Mouse (Mus musculus): ENCODE results near the gene Gucy2e. TPM values are rescaled to one million over a fixed set of nuclear protein-coding genes. Genes with fewer than 3 reads are reported as not detected.

Gene Gucy2e
- polyA plus RNA-seq (2017; shearing (Covaris generic)): under 1 TPM; 0.24 to 0.48 TPM

DNA sequence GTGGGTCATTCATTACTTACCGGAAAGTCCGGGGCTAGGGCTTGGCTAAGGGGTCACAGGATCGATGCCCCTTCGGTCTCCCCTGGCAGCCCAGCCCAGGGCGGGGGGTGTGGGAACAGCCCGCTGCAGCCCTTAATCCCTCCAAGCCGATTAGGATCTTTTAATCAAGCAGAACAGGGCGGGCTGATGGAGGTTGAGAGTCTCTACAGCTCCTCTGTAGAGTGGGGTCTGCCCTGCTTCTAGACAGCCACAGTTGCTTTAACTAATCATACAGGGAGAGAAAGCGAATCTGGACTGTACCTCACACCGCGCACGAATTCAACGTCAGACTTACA is at the start of gene Gucy2e:
Gene Gucy2e, minus strand, starts transcription at position 111 of the 335 bp plus-strand sequence.
- no peak for ATAC-seq

DNA sequence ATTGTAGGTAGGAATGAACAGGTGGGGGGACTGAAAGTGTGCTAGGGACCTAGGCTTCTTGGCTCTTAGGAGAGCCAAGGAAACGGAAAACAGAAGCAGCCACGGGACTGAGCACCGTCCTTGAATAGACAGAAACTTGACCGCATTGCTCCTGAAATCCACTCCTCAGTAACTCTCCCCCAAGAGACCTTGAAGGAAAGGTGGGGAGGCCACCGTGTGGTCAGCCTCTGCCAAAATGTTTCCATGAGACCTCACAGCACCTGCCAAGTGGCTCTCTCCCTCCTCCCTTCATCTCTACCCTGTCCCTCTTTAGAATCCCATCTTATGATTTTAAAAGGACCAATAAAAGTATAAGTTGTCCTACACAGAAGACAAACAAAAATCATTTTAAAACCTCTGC is 40.4 kb upstream of the Gucy2e start:
- no peak for ATAC-seq

DNA sequence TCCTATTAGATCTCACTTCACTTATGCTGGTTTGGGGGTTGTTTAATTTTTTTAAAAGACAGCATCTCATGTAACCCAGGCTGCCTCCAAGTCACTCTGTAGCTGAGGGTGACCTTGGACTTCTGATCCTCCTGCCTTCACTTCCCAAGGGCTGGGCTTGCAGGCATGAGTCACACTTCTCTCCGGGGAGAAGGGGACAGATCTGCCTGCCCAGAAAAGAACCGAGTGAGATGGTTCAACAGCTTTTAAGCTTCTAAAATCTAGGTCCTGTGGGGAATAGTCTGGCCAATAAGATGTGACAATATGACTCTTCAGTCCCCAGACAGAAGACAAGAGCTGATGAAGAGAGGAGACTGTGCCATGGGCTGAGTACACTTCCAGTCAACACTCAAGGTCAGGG is 39.2 kb upstream of the Gucy2e start:
- ATAC-seq: no peak

DNA sequence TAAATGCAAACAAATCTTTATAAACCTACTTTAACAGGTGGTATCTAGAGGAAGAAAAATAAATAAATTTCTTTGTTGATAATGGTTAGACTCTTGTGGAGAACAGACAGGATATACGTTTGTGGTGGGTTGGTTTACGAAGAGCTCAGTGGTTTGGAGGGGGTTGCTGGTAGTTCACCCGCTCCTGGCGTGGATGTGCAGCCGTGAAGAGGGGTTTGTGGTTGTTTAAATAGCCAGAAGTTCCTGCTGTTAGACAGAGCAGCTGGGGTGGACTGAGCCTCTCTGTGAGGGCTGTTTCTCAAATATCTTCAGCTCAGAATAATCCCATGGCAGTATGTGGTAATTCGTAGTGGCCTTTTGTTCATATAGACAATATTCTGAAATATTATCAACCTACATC is 38.8 kb upstream of the Gucy2e start:
- no peak for ATAC-seq

DNA sequence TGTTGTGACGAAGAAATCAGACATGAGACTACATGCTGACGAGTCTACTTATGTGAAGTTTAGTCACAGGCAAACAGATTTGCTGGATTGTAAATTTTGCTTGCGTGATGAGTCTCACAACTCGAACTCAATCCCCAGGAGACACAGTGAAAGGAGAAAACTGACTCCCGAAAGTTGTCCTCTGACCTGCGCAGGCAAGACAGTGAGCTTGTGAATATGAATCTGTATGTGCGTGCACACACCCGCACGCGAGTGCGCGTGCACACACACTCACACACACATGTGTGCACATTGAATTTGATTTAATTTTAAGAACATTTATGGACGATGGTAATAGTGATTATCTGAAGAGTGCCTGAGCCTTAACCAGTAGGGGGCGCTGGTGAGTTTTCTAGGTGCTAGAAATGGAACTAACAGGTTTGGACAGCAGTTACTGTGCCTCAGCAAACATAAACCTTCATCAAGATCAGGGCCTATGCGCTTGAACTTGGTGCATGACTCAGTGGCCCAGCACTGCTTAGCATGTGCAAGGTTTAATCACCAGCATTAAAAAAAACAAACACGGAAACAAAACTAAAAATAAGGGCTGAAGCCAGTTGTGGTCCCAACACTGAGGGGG is 35.4 kb upstream of the Gucy2e start:
- ATAC-seq: no peak

DNA sequence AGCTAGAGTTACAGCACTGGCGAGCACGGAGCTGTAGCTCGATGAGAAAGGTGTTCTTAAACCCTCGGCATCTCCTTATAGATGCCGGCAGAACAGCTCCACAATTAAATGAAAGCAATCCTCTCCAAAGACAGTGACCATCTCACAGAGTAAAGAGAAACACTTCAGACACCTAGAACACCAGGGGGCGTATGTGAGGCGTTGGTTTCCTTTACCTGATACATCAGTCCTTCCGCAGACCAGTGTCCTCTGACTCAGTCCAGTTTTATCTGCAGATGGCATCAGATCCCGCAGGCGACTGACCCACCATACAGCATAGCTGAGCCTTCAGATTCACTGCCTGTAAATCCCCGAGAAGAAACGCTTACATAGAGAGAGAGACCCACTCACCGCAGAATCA is 32.7 kb upstream of the Gucy2e start:
- ATAC-seq: no peak

DNA sequence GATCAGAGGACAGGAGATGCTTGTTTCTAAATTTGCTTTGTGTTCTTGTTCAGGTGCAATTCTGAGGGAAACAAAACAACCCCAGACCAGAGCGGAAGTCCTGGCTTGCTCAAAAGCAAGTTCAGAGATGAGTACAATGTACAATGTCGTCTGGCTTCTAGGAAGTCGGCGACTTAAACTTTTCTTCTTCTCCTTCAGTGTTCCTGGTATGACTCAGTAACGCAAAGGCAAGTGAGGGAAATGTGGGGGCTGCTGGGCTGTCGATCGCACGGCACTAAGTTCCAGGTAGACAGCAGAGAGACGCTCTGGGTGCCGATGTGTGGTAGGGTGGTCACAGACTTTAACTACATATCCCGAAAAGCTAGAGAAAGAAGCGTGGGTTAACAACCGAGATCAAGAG is 31.3 kb upstream of the Gucy2e start:
- ATAC-seq: peak; percentile 38

DNA sequence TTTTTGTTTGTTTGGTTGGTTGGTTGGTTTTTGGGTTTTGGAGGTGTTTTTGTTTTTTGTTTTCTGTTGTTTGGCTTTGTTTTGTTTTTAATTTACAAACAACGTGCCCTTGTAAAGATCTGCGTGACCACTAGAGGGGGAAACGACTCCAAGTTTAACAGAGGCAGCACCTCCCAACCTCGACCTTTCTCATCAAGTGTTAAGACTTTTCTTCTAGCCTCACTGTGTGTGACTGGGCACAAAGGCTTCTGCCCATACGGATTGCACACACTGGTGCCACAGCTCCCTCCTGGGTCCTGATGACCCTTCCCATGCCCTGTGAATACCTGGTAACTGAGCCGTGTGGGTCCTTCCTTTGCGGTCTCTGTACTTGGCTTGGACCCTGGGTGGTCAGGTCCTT is 30.5 kb upstream of the Gucy2e start:
- ATAC-seq: peak; percentile 20

DNA sequence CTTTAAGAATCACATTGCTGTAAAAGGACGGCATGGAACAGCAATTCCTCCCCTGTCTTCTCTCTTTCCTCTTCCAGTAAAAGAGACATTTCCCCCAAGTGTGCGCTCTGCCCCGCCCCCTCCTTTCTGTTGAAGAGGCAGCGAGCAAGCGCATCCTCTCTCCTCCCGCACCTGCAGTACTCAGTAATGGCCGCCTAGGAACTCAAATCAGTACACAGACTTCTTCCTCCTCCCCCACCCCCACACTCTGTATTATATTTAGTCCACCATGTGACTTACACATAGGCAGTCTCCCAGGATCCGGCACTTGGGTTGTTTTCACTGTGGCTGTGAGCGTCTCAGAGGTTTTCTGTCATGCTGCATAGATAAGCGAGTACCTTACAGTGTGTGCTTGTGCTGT is 29.4 kb upstream of the Gucy2e start:
- ATAC-seq: peak; percentile 79

DNA sequence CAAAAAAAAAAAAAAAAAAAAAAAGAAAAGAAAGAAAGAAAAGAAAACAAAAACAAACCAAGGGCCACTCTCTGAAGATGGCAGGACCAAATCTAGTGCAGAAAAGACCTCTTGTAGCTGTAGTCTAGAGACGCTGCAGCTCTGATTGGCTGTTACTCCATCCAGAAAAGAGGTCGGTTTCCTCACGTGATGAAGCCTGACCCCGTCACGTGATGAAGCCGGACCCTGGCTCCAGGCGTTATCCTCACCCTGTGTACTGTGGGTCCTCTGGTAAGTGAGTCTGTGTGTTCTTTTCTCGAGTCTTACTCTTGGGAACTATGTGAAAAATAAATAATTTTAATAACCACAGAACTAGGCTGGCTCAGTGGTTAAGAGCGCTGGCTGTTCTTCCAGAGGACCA is 28.6 kb upstream of the Gucy2e start:
- no peak for ATAC-seq

DNA sequence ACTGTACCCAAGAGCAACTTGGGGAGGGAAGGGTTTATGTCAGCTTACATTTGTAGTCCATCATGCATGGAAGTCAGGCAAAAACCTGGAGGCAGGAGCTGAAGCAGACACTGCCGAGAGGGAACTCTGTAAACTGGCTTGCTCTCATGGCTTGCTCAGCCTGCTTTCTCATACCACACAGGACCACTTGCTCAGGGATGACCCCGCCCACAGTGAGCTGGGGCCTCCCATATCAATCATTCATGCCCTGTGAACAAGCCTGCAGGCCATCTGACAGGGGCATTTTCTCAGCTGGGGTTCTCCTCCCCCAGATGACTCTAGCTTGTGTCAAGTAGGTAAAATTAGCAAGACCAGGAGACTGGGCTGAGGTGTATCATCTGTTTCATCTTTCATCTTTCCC is 27.4 kb upstream of the Gucy2e start:
- ATAC-seq: no peak

DNA sequence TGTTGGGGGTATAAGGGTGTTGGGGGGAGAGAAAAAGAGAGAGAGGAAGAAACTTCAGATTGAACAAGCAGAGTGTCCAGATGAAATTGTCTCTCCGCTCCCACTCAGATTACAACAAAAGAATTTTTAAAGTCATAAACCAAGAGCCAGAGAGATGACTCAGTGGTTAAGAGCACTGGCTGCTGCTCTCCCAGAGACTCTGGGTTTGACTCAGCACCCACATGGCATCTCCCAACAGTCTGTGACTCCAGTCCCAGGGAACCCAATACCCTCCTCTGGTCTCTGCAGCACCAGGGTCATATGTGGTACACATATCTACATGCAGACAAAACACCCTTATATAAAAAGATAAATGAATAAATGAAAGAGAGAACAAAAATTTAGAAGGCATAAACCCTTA is 23.3 kb upstream of the Gucy2e start:
- no peak for ATAC-seq

DNA sequence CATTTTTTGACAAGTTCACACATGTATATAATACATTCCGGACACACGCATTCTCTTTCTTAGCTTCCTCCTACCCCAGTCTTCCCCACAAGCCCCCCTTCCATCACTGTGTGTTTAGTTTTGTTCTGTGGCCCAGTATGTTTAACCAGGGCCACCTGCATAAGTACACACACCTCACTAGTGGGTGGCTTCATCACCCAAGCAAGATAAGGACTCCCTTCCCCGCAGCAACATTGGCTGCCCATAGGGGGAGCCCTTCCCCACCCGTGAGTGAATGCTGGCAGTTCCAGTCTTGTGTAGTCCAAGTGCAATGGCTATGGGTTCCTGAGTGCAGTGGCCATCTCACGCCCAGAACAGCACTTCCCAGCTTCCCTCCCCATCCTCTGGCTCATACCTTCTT is 21.5 kb upstream of the Gucy2e start:
- ATAC-seq: peak; percentile 75

DNA sequence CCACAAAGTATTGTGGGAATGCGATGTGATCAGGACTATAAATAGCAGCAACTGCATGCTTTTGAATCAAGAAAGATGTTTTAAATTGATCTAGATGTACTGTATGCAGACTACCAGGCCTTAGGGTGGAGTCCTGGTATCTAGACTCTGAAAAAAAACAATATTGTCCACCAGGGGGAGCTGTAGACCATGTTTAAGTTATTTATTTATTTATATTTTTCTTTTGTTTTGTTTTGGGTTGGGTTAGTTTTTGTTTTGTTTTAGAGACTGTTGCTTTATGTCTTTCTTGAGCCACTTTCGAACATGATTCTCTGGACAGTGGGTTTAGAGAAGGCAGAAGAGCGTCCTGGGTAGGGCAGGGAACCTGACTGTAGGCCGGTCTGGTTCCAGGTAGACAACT is 21.0 kb upstream of the Gucy2e start:
- no peak for ATAC-seq

DNA sequence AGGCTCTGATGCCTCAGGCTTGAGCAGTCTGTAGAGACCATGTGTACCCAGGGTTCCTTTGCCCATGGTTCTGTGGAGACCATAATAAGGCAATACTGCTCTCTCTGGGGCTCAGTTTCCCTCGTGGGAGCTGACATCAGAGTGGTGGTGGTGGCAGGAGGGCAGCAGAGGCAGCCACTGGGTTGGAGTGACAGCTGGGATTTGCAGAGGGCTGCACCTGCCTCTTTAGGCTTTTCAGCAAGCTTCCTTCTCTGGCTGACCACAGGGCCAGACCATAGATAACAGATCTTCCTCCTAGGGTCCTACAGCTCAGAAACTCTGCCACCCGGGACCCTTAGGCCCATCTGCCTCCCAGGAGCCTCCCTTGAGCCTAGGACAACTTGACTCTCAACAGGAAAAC is 20.2 kb upstream of the Gucy2e start:
- ATAC-seq: no peak

DNA sequence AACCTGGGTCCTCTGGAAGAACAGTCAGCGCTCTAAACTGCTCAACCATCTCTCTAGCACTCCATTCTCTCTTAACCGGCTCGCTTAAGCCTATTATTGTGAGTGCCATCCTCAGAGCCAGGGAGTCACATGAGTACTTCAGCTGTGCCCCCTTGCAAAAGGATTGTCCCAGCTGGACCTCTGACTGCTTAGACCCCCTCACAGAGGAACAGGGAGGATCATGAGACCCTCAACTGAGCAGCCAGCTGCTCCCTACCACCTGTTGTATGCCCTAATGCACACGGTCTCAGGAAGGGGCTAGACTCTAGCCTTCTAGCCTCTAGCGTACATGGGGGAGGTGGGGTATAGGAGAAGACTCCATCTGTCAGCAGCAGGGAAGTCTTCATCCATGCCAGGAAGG is 18.0 kb upstream of the Gucy2e start:
- ATAC-seq: no peak

DNA sequence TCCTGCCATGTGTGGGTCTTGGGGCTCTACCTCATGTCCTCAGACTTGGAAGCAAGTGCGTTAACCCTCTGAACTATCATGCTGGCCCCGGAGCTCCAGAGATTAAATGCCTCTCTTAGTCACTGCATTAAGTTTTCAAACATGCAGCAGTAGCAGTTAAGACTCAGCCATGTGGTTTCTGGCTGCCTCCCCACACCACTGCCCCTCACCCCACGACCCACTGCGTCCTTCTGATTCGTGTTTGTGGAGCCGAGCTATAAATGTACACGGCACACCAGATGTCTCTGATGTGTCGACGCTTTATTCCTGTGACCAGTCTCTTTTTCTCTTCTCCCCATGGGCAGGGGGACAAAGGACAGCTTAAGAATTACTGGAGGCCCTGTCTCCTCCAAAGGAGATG is 16.3 kb upstream of the Gucy2e start:
- no peak for ATAC-seq

DNA sequence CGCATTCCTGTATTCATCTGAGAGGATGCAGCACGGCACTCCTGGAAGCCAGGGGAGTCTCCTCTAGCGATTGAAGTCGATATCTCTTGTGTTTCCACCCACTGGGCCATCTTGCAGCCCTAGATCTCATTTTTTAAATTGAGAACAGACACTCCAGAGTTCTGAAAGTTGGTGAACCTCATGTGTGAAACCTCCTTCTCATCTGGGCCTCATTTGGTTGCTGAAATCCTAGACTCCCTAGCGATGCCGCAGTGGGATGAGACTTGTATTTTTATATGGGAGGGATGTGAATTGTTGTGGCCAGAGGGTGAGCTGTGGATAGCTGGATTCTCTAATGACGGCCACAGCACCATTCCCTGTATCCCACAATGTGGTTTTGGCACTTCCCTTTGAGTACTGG is 15.1 kb upstream of the Gucy2e start:
- no peak for ATAC-seq

DNA sequence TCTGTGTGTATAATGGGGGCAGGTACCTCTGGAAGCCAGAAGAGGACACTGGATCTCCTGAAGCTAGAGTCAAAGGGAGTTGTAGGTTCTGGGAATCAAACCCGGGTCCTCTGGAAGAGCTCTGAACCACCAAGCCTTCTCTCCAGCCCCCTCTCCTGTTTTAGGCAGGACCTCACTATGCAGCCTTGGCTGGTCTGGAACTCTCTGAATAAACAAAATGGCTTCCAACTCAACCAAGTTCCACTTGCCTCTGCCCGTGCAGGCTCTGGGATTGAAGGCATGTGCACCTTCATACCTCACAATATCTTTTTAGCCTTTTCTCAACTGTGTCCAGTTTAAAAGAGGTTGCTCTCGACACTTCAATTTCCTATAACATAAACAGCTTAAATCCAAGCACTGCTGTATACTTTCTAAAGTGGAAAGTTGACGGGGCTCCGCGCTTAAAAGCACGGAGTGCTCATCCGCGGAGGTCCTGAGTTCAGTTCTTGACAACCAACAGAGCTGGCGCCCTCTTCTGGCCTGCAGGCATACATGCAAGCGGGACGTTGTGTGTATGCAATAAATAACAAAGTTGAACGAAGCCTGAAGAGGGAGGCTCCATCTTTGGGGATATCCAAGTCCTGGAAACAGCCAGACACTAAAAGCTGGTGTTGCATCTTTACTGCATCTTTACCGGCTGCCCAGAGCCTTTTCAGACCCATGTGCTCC is 14.5 kb upstream of the Gucy2e start:
- ATAC-seq: no peak

DNA sequence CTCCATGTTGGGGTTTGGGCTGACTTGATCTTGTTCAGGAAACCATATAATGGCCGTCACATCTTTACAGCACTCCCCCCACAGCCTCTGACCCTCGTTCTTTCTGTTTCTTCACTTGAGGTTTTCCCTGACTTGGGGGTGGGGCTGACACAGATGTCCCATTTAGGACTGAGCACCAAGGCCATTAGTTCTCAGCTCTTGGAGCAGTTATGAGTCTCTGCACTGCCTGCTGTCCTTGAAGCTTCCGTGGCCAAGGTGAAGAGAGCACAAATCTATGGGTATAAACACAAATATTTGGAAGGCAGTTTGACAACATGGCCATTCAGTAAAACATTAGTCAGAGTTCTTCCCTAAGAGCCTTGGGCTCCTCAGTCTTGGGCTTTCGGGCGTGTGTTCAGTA is 13.3 kb upstream of the Gucy2e start:
- no peak for ATAC-seq

DNA sequence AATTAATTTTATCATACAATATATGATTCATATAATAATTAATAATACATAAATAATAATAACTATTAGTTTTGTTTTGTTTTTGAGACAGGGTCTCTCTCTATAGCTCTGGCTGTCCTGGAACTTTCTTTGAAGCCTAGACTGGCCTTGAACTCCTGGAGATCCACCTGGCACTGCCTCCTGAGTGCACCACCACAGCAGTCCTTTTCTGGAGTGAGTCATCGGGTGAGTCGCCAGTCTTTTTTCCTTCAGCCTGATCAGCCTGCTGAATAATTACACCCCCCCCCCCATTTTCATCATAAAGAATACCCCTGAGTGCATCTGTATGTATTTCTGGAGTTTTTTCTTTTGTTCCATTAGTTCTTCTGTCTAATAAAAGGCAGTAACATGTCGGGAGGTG is 12.3 kb upstream of the Gucy2e start:
- no peak for ATAC-seq

DNA sequence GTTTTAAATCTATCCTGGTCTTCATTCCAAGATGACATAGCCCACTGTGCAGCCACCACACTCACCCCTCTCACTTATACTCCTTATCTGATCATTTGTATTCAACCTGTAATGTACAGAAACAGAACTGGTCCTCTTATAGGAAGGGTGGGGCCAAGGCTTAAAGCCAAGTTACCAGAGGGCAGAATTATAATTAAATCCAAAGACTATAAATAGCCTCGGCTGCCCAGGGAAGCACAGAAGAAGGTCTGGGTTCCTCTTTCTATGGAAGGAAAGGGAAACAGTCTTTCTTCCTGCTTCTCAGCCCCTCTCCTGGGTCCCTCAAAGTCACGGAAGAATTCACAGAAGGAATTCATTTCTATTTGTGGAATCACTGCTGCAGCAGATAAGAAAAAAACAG is 8.8 kb upstream of the Gucy2e start:
- no peak for ATAC-seq

DNA sequence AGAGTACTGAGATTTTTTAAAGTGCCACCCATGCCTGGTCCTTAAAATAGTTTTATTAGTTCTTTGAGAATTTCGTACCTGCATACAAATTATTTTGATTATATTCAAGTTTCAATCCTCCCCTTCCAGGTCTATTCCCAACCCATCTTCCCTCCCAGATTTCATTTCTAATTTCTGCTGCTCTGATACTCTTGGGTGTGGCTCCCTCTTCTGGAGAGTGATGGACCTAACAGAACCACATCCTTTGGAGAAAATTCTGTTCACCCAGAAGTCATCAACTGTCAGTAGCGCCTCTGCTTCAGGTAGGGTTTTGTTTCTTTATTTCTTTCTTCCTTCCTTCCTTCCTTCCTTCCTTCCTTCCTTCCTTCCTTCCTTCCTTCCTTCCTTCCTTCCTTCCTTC is 8.1 kb upstream of the Gucy2e start:
- no peak for ATAC-seq

DNA sequence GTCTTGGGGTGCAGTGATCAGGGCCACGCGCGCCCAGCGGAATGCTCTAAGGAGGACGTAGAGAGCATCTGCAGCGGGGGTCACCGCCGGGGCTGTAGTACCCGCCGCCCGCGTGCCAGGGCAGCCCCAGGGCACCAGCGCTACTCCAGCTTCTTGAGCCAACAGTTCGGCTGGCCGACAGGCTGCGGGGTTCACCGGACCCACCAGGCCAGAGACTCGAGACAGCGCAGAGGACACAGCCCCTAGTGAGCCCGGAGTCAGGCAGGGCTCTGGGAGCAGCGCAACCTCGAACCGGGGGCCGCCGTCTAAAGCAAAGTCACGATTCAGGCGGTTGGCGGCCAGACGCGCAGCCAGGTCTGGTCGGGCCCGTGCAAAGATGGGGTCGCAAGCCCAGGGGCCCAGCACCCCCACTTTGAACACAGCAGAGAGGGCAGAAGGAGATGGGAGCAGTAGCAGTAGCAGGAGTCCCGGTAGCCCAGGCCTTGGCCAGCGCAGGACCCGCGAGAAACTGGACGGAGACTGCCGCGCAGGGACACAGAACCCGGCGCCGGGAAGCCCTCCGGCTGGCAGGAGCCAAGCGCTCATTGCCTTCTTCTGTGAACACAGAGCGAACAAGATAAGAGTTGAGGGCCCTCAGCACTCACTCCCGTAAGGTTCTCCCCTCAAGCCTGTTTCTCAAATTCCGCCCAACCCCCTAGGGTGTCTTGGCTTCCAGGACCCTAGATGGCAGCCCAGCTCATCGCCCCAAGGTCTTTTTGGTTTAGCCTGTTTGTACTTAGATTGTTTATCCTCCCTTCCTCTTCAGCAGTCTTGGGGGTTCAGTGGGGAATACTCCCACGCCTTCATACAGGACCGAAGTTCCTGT is 543 bp downstream of the Gucy2e start:
- ATAC-seq: no peak
